Mouse (Mus musculus): ENCODE measurements at regions not wholly inside any gene's neighbourhood (a gene's known extent, or its start where the extent isn't known, plus 50 kb on each side); places are given as distances from the start of the nearest gene placed in this dataset.

GRCm38 (mm10) chr13:85035903-85036302, 153.3 kb upstream of the Ccnh start:
- DNase-seq (ENCODE audit: low read depth, low spot score) = no peak

- DNase-seq (ENCODE audit: low read depth, low spot score) = no peak
These were observed 152.4 kb upstream of the Ccnh start for GRCm38 (mm10) chr13:85036830-85037229.

- DNase-seq (ENCODE audit: low read depth, low spot score) = no peak
These were observed 122.3 kb upstream of the Ccnh start for GRCm38 (mm10) chr13:85066585-85067550.

GRCm38 (mm10) chr13:85067551-85068283, 121.5 kb upstream of the Ccnh start:
- DNase-seq (ENCODE audit: low read depth, low spot score) = no peak

GRCm38 (mm10) chr13:85068403-85068802, 120.8 kb upstream of the Ccnh start:
- no peak for DNase-seq (ENCODE audit: low read depth, low spot score)

GRCm38 (mm10) chr13:85083335-85083734, 105.9 kb upstream of the Ccnh start:
- no peak for DNase-seq (ENCODE audit: low read depth, low spot score)

GRCm38 (mm10) chr13:85083742-85084141, 105.5 kb upstream of the Ccnh start:
- DNase-seq (ENCODE audit: low read depth, low spot score) = no peak

GRCm38 (mm10) chr13:85096174-85096573, 93.0 kb upstream of the Ccnh start:
- DNase-seq (ENCODE audit: low read depth, low spot score) = no peak

- no peak for DNase-seq (ENCODE audit: low read depth, low spot score)
These were observed 65.9 kb upstream of the Ccnh start for GRCm38 (mm10) chr13:85123309-85123708.

- peak; percentile 71 for DNase-seq (ENCODE audit: low read depth, low spot score)
These were observed 62.3 kb upstream of the Ccnh start for GRCm38 (mm10) chr13:85126573-85127547.

- peak; percentile 5 for DNase-seq (ENCODE audit: low read depth, low spot score)
These were observed 61.7 kb upstream of the Ccnh start for GRCm38 (mm10) chr13:85127548-85127925.
